Mouse (Mus musculus) CH12.LX (cell line): Measurements from ENCODE around the gene Dusp2.

Source experiments
- CTCF ChIP-seq, 2 experiments: IDR thresholded peaks in 1 of 2; conservative IDR thresholded peaks in 1 of 2; 2 replicates each; pipeline ENCODE4 v1.5.1; 2011 to 2012; ENCODE audit warnings: low read depth in 2 of 2, low read length in 2 of 2, improper control_type of control experiment in 1 of 2, inconsistent platforms in 1 of 2, mild to moderate bottlenecking in 1 of 2, moderate library complexity in 1 of 2
- MAFK ChIP-seq: IDR thresholded peaks from 2 replicates; pipeline ENCODE4 v1.6.1; 2011; ENCODE audit warnings: low read length, improper control_type of control experiment; ENCODE audit not compliant: insufficient replicate concordance
- MAX ChIP-seq: IDR thresholded peaks from 2 replicates; pipeline ENCODE4 v1.6.1; 2011; ENCODE audit warnings: low read length, improper control_type of control experiment
- SMC3 ChIP-seq: IDR thresholded peaks from 2 replicates; pipeline ENCODE4 v1.6.1; 2011; ENCODE audit warnings: low read depth, low read length, improper control_type of control experiment
- ZC3H11A ChIP-seq: IDR thresholded peaks from 2 replicates; pipeline ENCODE4 v1.6.1; 2012; ENCODE audit warnings: low read depth, mild to moderate bottlenecking, inconsistent platforms, low read length, improper control_type of control experiment

DNA sequence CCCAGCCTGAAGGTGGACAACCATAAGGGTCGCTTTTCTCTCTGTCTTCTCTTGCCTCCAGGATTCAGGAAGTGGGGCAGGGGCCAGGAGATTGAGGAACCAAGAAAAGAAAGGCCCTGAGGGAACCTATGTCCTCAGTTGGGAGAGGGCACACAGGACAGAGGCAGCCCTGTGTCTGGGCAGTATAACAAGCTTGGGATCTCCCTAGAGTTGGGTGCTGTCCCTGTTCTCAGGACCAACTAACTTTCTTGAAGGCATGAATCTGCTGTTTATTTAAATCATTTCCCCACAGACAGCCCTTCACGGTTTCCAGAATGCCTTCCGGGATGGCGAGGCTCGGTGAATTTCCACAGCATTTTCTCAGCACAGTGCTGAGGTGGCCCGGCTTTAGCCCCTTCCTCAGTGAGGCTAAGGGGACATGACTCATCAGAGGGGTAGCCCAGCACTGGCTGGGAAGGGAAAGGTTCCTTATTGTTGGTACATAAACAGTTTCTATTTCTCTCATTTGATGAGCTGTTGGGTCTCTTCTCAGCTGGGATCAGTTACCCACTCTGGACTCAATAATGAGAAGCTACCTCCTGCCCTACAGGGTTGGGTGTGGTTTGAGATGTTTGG is 13.2 kb upstream of the Dusp2 start:
- TF ChIP-seq CTCF (conservative IDR thresholded peaks at IDR 0.05 in 1 of 2, IDR thresholded peaks at IDR 0.05 in 1 of 2; ENCODE audit: low read depth in 2 of 2, low read length in 2 of 2) (no peak), MAFK (no peak; the same call in 1 of the 2 replicates), SMC3 (no peak), MAX (no peak), ZC3H11A (no peak)
